Mouse (Mus musculus) intestine, postnatal 0 days (tissue): ENCODE measurements at regions not wholly inside any gene's neighbourhood (a gene's known extent, or its start where the extent isn't known, plus 50 kb on each side); places are given as distances from the start of the nearest gene placed in this dataset.

Experiments used
- ATAC-seq: fragments of 200-750 bp; cut with Nextera tagmentation; 2 replicates; pipeline ENCODE4 v1.8.0; 2017; ENCODE audit warnings: mild to moderate bottlenecking, moderate TSS enrichment, moderate library complexity
- H3K27ac ChIP-seq: fragments of 300-500 bp; sonication (generic); 2 replicates; pipeline ENCODE4 v1.5.1; 2014; ENCODE audit warnings: mild to moderate bottlenecking, low read depth, low read length, moderate library complexity
- H3K27me3 ChIP-seq: fragments of 300-500 bp; sonication (generic); replicated peaks from 2 replicates; pipeline ENCODE4 v1.6.1; 2014; ENCODE audit warnings: low read length, mixed read lengths; ENCODE audit not compliant: control insufficient read depth, insufficient read depth
- H3K36me3 ChIP-seq: fragments of 300-500 bp; sonication (generic); 2 replicates; pipeline ENCODE4 v1.6.1; 2014; ENCODE audit warnings: mild to moderate bottlenecking, moderate library complexity; ENCODE audit not compliant: control insufficient read depth, insufficient read depth
- H3K4me1 ChIP-seq: fragments of 300-500 bp; sonication (generic); replicated peaks from 2 replicates; pipeline ENCODE4 v1.6.1; 2014; ENCODE audit warnings: antibody characterized with exemption, low read length, mixed read lengths; ENCODE audit not compliant: control insufficient read depth, insufficient read depth
- H3K4me2 ChIP-seq: fragments of 300-500 bp; sonication (generic); replicated peaks from 2 replicates; pipeline ENCODE4 v1.6.1; 2014; ENCODE audit warnings: low read depth, mild to moderate bottlenecking, moderate library complexity
- H3K4me3 ChIP-seq: fragments of 300-500 bp; sonication (generic); 2 replicates; pipeline ENCODE4 v1.5.1; 2014; ENCODE audit warnings: low read depth, low read length
- H3K9ac ChIP-seq: fragments of 300-500 bp; sonication (generic); 2 replicates; pipeline ENCODE4 v1.6.1; 2014; ENCODE audit warnings: mild to moderate bottlenecking, low read depth, low read length
- H3K9me3 ChIP-seq: fragments of 300-500 bp; sonication (generic); 2 replicates; pipeline ENCODE4 v1.6.1; 2016; ENCODE audit warnings: mixed run types; ENCODE audit not compliant: control insufficient read depth
- CTCF ChIP-seq: sonication (generic); IDR thresholded peaks from 2 replicates; pipeline ENCODE4 v1.5.1; 2016; ENCODE audit warnings: low read depth, mild to moderate bottlenecking, control low read depth, antibody characterized with exemption, moderate library complexity
- WGBS: fragments of 180-500 bp; shearing (Covaris S2); extraction: QIAGEN DNeasy Blood & Tissue Kit; methylation state at CpG from one replicate; pipeline ENCODE4 v1.1.7; 2014; 5-methylcytosine and 5-hydroxymethylcytosine counted together

GRCm38 (mm10) chr8:35070246-35070989 lies 695.2 kb upstream of the Gm19410 start:
- Histone ChIP-seq H3K4me2 (no peak overlapping the region), H3K9me3 (no peaks in the 10 kb centered on the region), H3K27ac (no peak overlapping the region), H3K4me1 (no peaks in the 10 kb centered on the region), H3K27me3 (no peaks in the 10 kb centered on the region), H3K9ac (no peak overlapping the region), H3K36me3 (no peaks in the 10 kb centered on the region), H3K4me3 (no peak overlapping the region)
- 84% methylated on average over 7 of the region's 7 CpGs for WGBS
- ATAC-seq, result no peak
- TF ChIP-seq CTCF, result no peak

GRCm38 (mm10) chr8:35075971-35076370 lies 689.6 kb upstream of the Gm19410 start:
- 87% methylated on average over 10 of the region's 10 CpGs for WGBS
- H3K9me3 ChIP-seq, result no peaks in the 10 kb centered on the region
- H3K36me3 ChIP-seq, result no peaks in the 10 kb centered on the region
- no peak for TF ChIP-seq CTCF
- no peak overlapping the region for H3K9ac ChIP-seq
- no peaks in the 10 kb centered on the region for H3K4me1 ChIP-seq
- H3K27me3 ChIP-seq, result no peaks in the 10 kb centered on the region
- ATAC-seq, result no peak
- H3K4me3 ChIP-seq, result no peak overlapping the region
- no peak overlapping the region for H3K4me2 ChIP-seq
- H3K27ac ChIP-seq, result no peak overlapping the region

GRCm38 (mm10) chr8:35083161-35083560 lies 682.4 kb upstream of the Gm19410 start:
- WGBS, result 46% methylated on average over 1 of the region's 1 CpGs
- Histone ChIP-seq H3K4me3 (no peak overlapping the region), H3K27ac (no peak overlapping the region), H3K4me2 (no peak overlapping the region), H3K9ac (no peak overlapping the region), H3K4me1 (no peaks in the 10 kb centered on the region), H3K27me3 (no peaks in the 10 kb centered on the region), H3K36me3 (no peaks in the 10 kb centered on the region), H3K9me3 (no peaks in the 10 kb centered on the region)
- ATAC-seq, result no peak
- TF ChIP-seq CTCF, result no peak

GRCm38 (mm10) chr8:35087070-35087469 lies 678.5 kb upstream of the Gm19410 start:
- Histone ChIP-seq H3K36me3 (no peaks in the 10 kb centered on the region), H3K27me3 (no peaks in the 10 kb centered on the region), H3K9me3 (no peaks in the 10 kb centered on the region), H3K4me3 (no peak overlapping the region), H3K4me2 (no peak overlapping the region), H3K9ac (no peak overlapping the region), H3K4me1 (no peaks in the 10 kb centered on the region), H3K27ac (no peak overlapping the region)
- WGBS, result 87% methylated on average over 2 of the region's 2 CpGs
- TF ChIP-seq CTCF, result no peak
- no peak for ATAC-seq

GRCm38 (mm10) chr8:35088380-35089244 lies 677.0 kb upstream of the Gm19410 start:
- H3K4me3 ChIP-seq, result no peak overlapping the region
- H3K4me2 ChIP-seq, result no peak overlapping the region
- no peak for TF ChIP-seq CTCF
- H3K9me3 ChIP-seq, result no peaks in the 10 kb centered on the region
- H3K9ac ChIP-seq, result no peak overlapping the region
- H3K36me3 ChIP-seq, result no peaks in the 10 kb centered on the region
- no peak overlapping the region for H3K27ac ChIP-seq
- no peaks in the 10 kb centered on the region for H3K27me3 ChIP-seq
- H3K4me1 ChIP-seq, result no peaks in the 10 kb centered on the region
- no peak for ATAC-seq
- 72% methylated on average over 18 of the region's 18 CpGs for WGBS

- no peak overlapping the region for H3K27ac ChIP-seq
- no peaks in the 10 kb centered on the region for H3K4me1 ChIP-seq
- H3K9ac ChIP-seq, result no peak overlapping the region
- H3K4me3 ChIP-seq, result no peak overlapping the region
- TF ChIP-seq CTCF, result no peak
- 93% methylated on average over 8 of the region's 8 CpGs for WGBS
- H3K27me3 ChIP-seq, result no peaks in the 10 kb centered on the region
- H3K4me2 ChIP-seq, result no peak overlapping the region
- H3K36me3 ChIP-seq, result no peaks in the 10 kb centered on the region
- no peak for ATAC-seq
- H3K9me3 ChIP-seq, result no peaks in the 10 kb centered on the region
These were observed 676.1 kb upstream of the Gm19410 start for GRCm38 (mm10) chr8:35089519-35089918.
